Mouse (Mus musculus): ENCODE results near the gene Rnase4.

The Rnase4 gene

GRCm38 (mm10) chr14:51088166-51088969 lies 2.5 kb upstream of the Rnase4 start:
- DNase-seq (ENCODE audit: low spot score in 2 of 2) = peak; percentile 81 to 82

- DNase-seq (ENCODE audit: low spot score in 2 of 2) = peak; percentile 94 to 96
These were observed 1.8 kb upstream of the Rnase4 start for GRCm38 (mm10) chr14:51088970-51089673.

GRCm38 (mm10) chr14:51089674-51090076 lies 1.2 kb upstream of the Rnase4 start:
- DNase-seq (ENCODE audit: low spot score in 2 of 2) = no peak

GRCm38 (mm10) chr14:51090077-51090781 lies 648 bp upstream of the Rnase4 start:
- DNase-seq (ENCODE audit: low spot score in 2 of 2) = peak; percentile 69 to 77

- DNase-seq (ENCODE audit: low spot score in 2 of 2) = no peak
These were observed 1.3 kb downstream of the Rnase4 start for GRCm38 (mm10) chr14:51092073-51092620.

GRCm38 (mm10) chr14:51093496-51093895 lies 2.6 kb downstream of the Rnase4 start:
- DNase-seq (ENCODE audit: low spot score in 2 of 2) = no peak

GRCm38 (mm10) chr14:51094096-51094875 lies 3.4 kb downstream of the Rnase4 start:
- no peak for DNase-seq (ENCODE audit: low spot score in 2 of 2)

- DNase-seq (ENCODE audit: low spot score in 2 of 2) = no peak
These were observed 4.0 kb downstream of the Rnase4 start for GRCm38 (mm10) chr14:51094921-51095320.

GRCm38 (mm10) chr14:51095736-51096524 lies 5.1 kb downstream of the Rnase4 start:
- DNase-seq (ENCODE audit: low spot score in 2 of 2) = no peak

- peak; percentile 67 to 80 for DNase-seq (ENCODE audit: low spot score in 2 of 2)
These were observed 7.4 kb downstream of the Rnase4 start for GRCm38 (mm10) chr14:51098300-51098699.

- DNase-seq (ENCODE audit: low spot score in 2 of 2) = no peak
These were observed 8.0 kb downstream of the Rnase4 start for GRCm38 (mm10) chr14:51098921-51099320.

GRCm38 (mm10) chr14:51101284-51101683 lies 10.4 kb downstream of the Rnase4 start:
- DNase-seq (ENCODE audit: low spot score in 2 of 2) = no peak

- peak; percentile 25 to 53 for DNase-seq (ENCODE audit: low spot score in 2 of 2)
These were observed 12.3 kb downstream of the Rnase4 start for GRCm38 (mm10) chr14:51103217-51103616.

GRCm38 (mm10) chr14:51104366-51104765 lies 13.5 kb downstream of the Rnase4 start:
- no peak for DNase-seq (ENCODE audit: low spot score in 2 of 2)

GRCm38 (mm10) chr14:51106449-51106967 lies 15.6 kb downstream of the Rnase4 start:
- no peak for DNase-seq (ENCODE audit: low spot score in 2 of 2)

- DNase-seq (ENCODE audit: low spot score in 2 of 2) = no peak
These were observed 21.1 kb downstream of the Rnase4 start for GRCm38 (mm10) chr14:51111966-51112365.

- DNase-seq (ENCODE audit: low spot score in 2 of 2) = no peak
These were observed 22.6 kb downstream of the Rnase4 start for GRCm38 (mm10) chr14:51113476-51113875.

- DNase-seq (ENCODE audit: low spot score in 2 of 2) = no peak
These were observed 23.2 kb downstream of the Rnase4 start, which contains the start of gene Eddm3b for GRCm38 (mm10) chr14:51113916-51114560. Eddm3b (plus strand) TSS chr14:51114426.

GRCm38 (mm10) chr14:51125684-51126083 lies 34.8 kb downstream of the Rnase4 start:
- no peak for DNase-seq (ENCODE audit: low spot score in 2 of 2)

Measured in right cerebral cortex, postnatal 36 days (tissue).